Comparison of ENCODE assay signal across 1 mouse cellular context in the genomic region with DNA sequence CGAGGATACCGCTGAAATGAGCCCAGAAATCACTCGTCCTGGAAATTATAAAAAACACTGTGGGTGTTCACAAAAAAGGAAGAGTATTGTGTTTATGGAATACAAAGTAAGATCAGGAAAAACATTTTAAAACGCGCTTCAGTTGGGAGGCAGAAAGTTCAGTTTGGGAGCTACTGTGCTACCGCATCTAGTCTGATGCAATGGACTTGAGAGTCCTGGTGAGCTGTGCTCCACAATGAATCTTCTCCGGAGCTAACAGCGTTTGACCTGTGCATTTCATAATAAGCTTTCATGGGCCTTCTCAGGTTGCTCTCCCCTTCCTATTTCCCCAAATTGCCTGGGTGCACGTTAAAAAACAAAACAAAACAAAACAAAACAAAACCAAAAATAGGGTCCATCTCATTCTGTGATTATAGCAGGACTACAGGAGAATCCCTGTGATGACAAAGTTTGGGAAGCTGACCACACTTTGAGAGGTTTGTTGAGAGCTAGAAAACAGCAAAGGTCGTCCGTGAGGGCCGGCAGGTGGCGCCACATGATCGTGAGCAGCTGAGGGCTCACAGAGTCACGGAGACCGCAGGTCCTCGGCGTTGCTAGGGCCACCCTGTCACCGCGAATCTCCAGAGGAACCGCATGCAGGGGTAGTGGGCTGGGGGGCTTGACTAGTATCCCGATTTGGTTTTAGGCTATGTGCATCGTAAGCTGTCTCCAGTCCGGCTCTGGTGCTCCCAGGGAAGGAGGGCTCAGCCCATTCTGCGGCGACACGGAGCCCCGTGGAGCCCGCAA.
A peak's percentile ranks its signal among the peaks of the same experiment; 100 is the strongest.
TF ChIP-seq lines count a peak whose summit lies in the region.

No protein-coding gene starts in this region.

TF ChIP-seq in CH12.LX, 34 proteins besides CTCF, POLR2A, EP300 and RAD21 (continued from another document):
- TF ChIP-seq PAX5 (IDR thresholded peaks at IDR 0.05; ENCODE audit: low read length) (no peak), SMC3 (IDR thresholded peaks at IDR 0.05; ENCODE audit: low read depth, low read length) (peak; percentile 95), RCOR1 (conservative IDR thresholded peaks at IDR 0.05; ENCODE audit: low read depth, low read length) (no peak), MAX (IDR thresholded peaks at IDR 0.05; ENCODE audit: low read length) (no peak), NELFE (IDR thresholded peaks at IDR 0.05; ENCODE audit: low read depth, low read length) (peak; percentile 35; the same call in 1 of the 2 replicates), CHD2 (IDR thresholded peaks at IDR 0.05; ENCODE audit: low read length) (no peak), MAFK (IDR thresholded peaks at IDR 0.05; ENCODE audit: insufficient replicate concordance, low read length) (no peak), NRF1 (IDR thresholded peaks at IDR 0.05; ENCODE audit: low read depth, low read length) (no peak), TCF12 (IDR thresholded peaks at IDR 0.05; ENCODE audit: low read depth, low read length) (no peak; the same call in 1 of the 2 replicates), KAT2A (IDR thresholded peaks at IDR 0.05; ENCODE audit: insufficient replicate concordance, low read length) (no peak), USF1 (IDR thresholded peaks at IDR 0.05; ENCODE audit: low read depth, low read length) (no peak), ZKSCAN1 (IDR thresholded peaks at IDR 0.05; ENCODE audit: borderline replicate concordance, low read depth, low read length) (no peak), SIN3A (IDR thresholded peaks at IDR 0.05; ENCODE audit: low read length) (peak; percentile 59; the same call in 1 of the 2 replicates), USF2 (conservative IDR thresholded peaks at IDR 0.05; ENCODE audit: low read depth, low read length) (no peak), POLR2AphosphoS2 (IDR thresholded peaks at IDR 0.05; ENCODE audit: low read depth, low read length) (no peak), GABPA (IDR thresholded peaks at IDR 0.05; ENCODE audit: insufficient replicate concordance, low read depth, low read length) (no peak)
